Mouse (Mus musculus): Measurements from ENCODE around the gene Vps51. TPM values are rescaled to one million over a fixed set of nuclear protein-coding genes. Genes with fewer than 3 reads are reported as not detected.

The Vps51 gene
- polyA plus RNA-seq, 2 experiments: 51.9 to 81.6 TPM

- WGBS: 3% methylated on average over 8 of the region's 8 CpGs
- ATAC-seq (ENCODE audit: low FRiP score, low read depth) (no peak), DNase-seq (ENCODE audit: low spot score) (no peak)
Observed at GRCm38 (mm10) chr19:6118677-6119185, 41.7 kb upstream of the Vps51 start.

GRCm38 (mm10) chr19:6117986-6118676 lies 41.1 kb upstream of the Vps51 start, which contains the start of gene Sac3d1:
Gene Sac3d1, minus strand, starts transcription at chr19:6118650.
- peak; percentile 81; the same call in 1 of the 2 replicates for TF ChIP-seq POLR2A (IDR thresholded peaks at IDR 0.05; ENCODE audit: borderline replicate concordance, extremely low read depth, insufficient read depth, insufficient read length)
- Histone ChIP-seq H3K4me1 (ENCODE audit: control insufficient read depth, insufficient read depth, low read length) (peaks cover 10% of the 10 kb centered on the region), H3K36me3 (ENCODE audit: control insufficient read depth, insufficient read depth, low read length) (peaks cover 31% of the 10 kb centered on the region), H3K4me2 (replicated peaks; ENCODE audit: low read depth, low read length, severe bottlenecking) (peak within 1 kb of the TSS; percentile 83), H3K9ac (ENCODE audit: low read depth, low read length, severe bottlenecking) (peak within 1 kb of the TSS; percentile 79), H3K4me3 (replicated peaks; ENCODE audit: low read length) (peak within 1 kb of the TSS; percentile 88), H3K27ac (replicated peaks; ENCODE audit: low read depth, low read length) (peak within 1 kb of the TSS; percentile 93), H3K9me3 (ENCODE audit: control insufficient read depth, low read length) (no peaks in the 10 kb centered on the region), H3K27me3 (ENCODE audit: control insufficient read depth, insufficient read depth, low read length) (no peaks in the 10 kb centered on the region)
- DNase-seq (ENCODE audit: low spot score) (peak; percentile 96), ATAC-seq (ENCODE audit: low FRiP score, low read depth) (peak; percentile 90)
- WGBS: under 1% methylated on average over 67 of the region's 77 CpGs

More at GRCm38 (mm10) chr19:6118677-6119185, 41.7 kb upstream of the Vps51 start:
- no peaks in the 10 kb centered on the region for H3K27me3 ChIP-seq (ENCODE audit: control insufficient read depth, insufficient read depth, low read length)
- peak overlapping the region; percentile 88 for H3K4me3 ChIP-seq (replicated peaks; ENCODE audit: low read length)
- peaks cover 33% of the 10 kb centered on the region for H3K36me3 ChIP-seq (ENCODE audit: control insufficient read depth, insufficient read depth, low read length)
- H3K9ac ChIP-seq (ENCODE audit: low read depth, low read length, severe bottlenecking): peak overlapping the region; percentile 79
- H3K27ac ChIP-seq (replicated peaks; ENCODE audit: low read depth, low read length): peak overlapping the region; percentile 93
- TF ChIP-seq POLR2A (IDR thresholded peaks at IDR 0.05; ENCODE audit: borderline replicate concordance, extremely low read depth, insufficient read depth, insufficient read length): no peak
- peak overlapping the region; percentile 83 for H3K4me2 ChIP-seq (replicated peaks; ENCODE audit: low read depth, low read length, severe bottlenecking)
- H3K4me1 ChIP-seq (ENCODE audit: control insufficient read depth, insufficient read depth, low read length): peaks cover 10% of the 10 kb centered on the region
- no peaks in the 10 kb centered on the region for H3K9me3 ChIP-seq (ENCODE audit: control insufficient read depth, low read length)

- Histone ChIP-seq H3K9me3 (ENCODE audit: control insufficient read depth, low read length) (no peaks in the 10 kb centered on the region), H3K27ac (replicated peaks; ENCODE audit: low read depth, low read length) (peak overlapping the region; percentile 93), H3K9ac (ENCODE audit: low read depth, low read length, severe bottlenecking) (peak overlapping the region; percentile 79), H3K36me3 (ENCODE audit: control insufficient read depth, insufficient read depth, low read length) (peaks cover 31% of the 10 kb centered on the region), H3K27me3 (ENCODE audit: control insufficient read depth, insufficient read depth, low read length) (no peaks in the 10 kb centered on the region), H3K4me3 (replicated peaks; ENCODE audit: low read length) (peak overlapping the region; percentile 88), H3K4me2 (replicated peaks; ENCODE audit: low read depth, low read length, severe bottlenecking) (peak overlapping the region; percentile 83), H3K4me1 (ENCODE audit: control insufficient read depth, insufficient read depth, low read length) (peaks cover 10% of the 10 kb centered on the region)
- WGBS: 6% methylated on average over 25 of the region's 32 CpGs
- TF ChIP-seq POLR2A (IDR thresholded peaks at IDR 0.05; ENCODE audit: borderline replicate concordance, extremely low read depth, insufficient read depth, insufficient read length): no peak
- ATAC-seq (ENCODE audit: low FRiP score, low read depth) (no peak), DNase-seq (ENCODE audit: low spot score) (peak; percentile 14)
Observed at GRCm38 (mm10) chr19:6117346-6117985, 40.4 kb upstream of the Vps51 start.

- Histone ChIP-seq H3K36me3 (ENCODE audit: control insufficient read depth, insufficient read depth, low read length) (peaks cover 31% of the 10 kb centered on the region), H3K4me2 (replicated peaks; ENCODE audit: low read depth, low read length, severe bottlenecking) (no peak overlapping the region), H3K9ac (ENCODE audit: low read depth, low read length, severe bottlenecking) (no peak overlapping the region), H3K4me3 (replicated peaks; ENCODE audit: low read length) (no peak overlapping the region), H3K4me1 (ENCODE audit: control insufficient read depth, insufficient read depth, low read length) (peaks cover 10% of the 10 kb centered on the region), H3K9me3 (ENCODE audit: control insufficient read depth, low read length) (no peaks in the 10 kb centered on the region), H3K27ac (replicated peaks; ENCODE audit: low read depth, low read length) (no peak overlapping the region), H3K27me3 (ENCODE audit: control insufficient read depth, insufficient read depth, low read length) (no peaks in the 10 kb centered on the region)
- TF ChIP-seq POLR2A (IDR thresholded peaks at IDR 0.05; ENCODE audit: borderline replicate concordance, extremely low read depth, insufficient read depth, insufficient read length): no peak
- no peak for DNase-seq (ENCODE audit: low spot score)
- no peak for ATAC-seq (ENCODE audit: low FRiP score, low read depth)
- 87% methylated on average over 15 of the region's 15 CpGs for WGBS
Observed at GRCm38 (mm10) chr19:6116113-6116850, 39.3 kb upstream of the Vps51 start.

GRCm38 (mm10) chr19:6113116-6113515 lies 36.1 kb upstream of the Vps51 start:
- H3K27me3 ChIP-seq (ENCODE audit: control insufficient read depth, insufficient read depth, low read length): no peaks in the 10 kb centered on the region
- peaks cover 5% of the 10 kb centered on the region; the same call in 1 of the 2 replicates for H3K4me1 ChIP-seq (ENCODE audit: control insufficient read depth, insufficient read depth, low read length)
- H3K9ac ChIP-seq (ENCODE audit: low read depth, low read length, severe bottlenecking): no peak overlapping the region
- no peaks in the 10 kb centered on the region for H3K9me3 ChIP-seq (ENCODE audit: control insufficient read depth, low read length)
- H3K36me3 ChIP-seq (ENCODE audit: control insufficient read depth, insufficient read depth, low read length): peaks cover 23% of the 10 kb centered on the region
- 59% methylated on average over 6 of the region's 6 CpGs for WGBS
- H3K27ac ChIP-seq (replicated peaks; ENCODE audit: low read depth, low read length): no peak overlapping the region
- TF ChIP-seq POLR2A (IDR thresholded peaks at IDR 0.05; ENCODE audit: borderline replicate concordance, extremely low read depth, insufficient read depth, insufficient read length): no peak
- no peak for ATAC-seq (ENCODE audit: low FRiP score, low read depth)
- DNase-seq (ENCODE audit: low spot score): no peak
- no peak overlapping the region for H3K4me2 ChIP-seq (replicated peaks; ENCODE audit: low read depth, low read length, severe bottlenecking)
- H3K4me3 ChIP-seq (replicated peaks; ENCODE audit: low read length): no peak overlapping the region
